Mouse (Mus musculus) layer of hippocampus, postnatal 14 days (tissue): Measurements from ENCODE around the gene Gm6685. TPM values are rescaled to one million over a fixed set of nuclear protein-coding genes. Genes with fewer than 3 reads are reported as not detected.
"Not testable (repeated sequence)": the region's sequence is repeated elsewhere in the genome, so short reads cannot be mapped to it uniquely, and the experiment has no call there.

Source experiments
- DNase-seq, 2 experiments: peaks; one replicate each; pipeline ENCODE4 v3.0.0; 2021 to 2022; ENCODE audit warnings: low spot score in 2 of 2, mixed read lengths in 1 of 2
- long read RNA-seq, 2 experiments: library from polyadenylated mRNA; stranded (forward); transcript quantifications; one replicate each; pipeline ENCODE4 v2.0.0; 2021
- total RNA-seq, 2 experiments: library from RNA; stranded (reverse); gene quantifications; 2 replicates each; pipeline ENCODE4 v1.2.3; 2021

Gm6685 gene
- 1 to 10 TPM; 5.5 to 5.6 TPM for total RNA-seq
- long read RNA-seq, experiment 1 = 0 reads
- long read RNA-seq, experiment 2 = 0 reads

- DNase-seq = not testable (repeated sequence)
These were observed at the start of gene Gm6685 for GRCm38 (mm10) chr11:28339224-28340150. Gm6685 (minus strand) TSS chr11:28339867.

GRCm38 (mm10) chr11:28375891-28376290, 36.2 kb upstream of the Gm6685 start:
- peak in 1 of 2 experiments; percentile 18 for DNase-seq

DNA sequence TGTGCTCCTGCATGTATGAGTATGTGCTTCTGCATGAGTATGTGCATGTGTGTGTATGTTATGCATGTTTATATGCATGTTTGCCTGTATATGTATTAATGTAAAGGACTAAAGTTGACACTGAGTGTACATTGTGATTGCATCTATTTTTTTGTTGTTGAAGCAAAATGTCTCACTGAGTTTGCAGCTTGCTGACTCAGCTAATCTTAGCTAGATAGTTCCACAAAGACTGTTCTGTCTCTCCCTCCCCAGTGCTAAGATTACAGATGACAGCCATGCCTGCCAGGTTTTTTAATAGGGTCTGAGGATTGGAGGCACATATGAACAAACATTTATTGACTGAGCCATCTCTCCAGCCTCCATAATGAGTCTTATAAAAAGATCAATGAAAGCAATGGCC, 35.0 kb upstream of the Gm6685 start:
- no peak for DNase-seq

- not testable (repeated sequence) for DNase-seq
These were observed 31.7 kb upstream of the Gm6685 start for GRCm38 (mm10) chr11:28371381-28371780.

GRCm38 (mm10) chr11:28365929-28366244, 26.2 kb upstream of the Gm6685 start:
- DNase-seq = no peak

DNA sequence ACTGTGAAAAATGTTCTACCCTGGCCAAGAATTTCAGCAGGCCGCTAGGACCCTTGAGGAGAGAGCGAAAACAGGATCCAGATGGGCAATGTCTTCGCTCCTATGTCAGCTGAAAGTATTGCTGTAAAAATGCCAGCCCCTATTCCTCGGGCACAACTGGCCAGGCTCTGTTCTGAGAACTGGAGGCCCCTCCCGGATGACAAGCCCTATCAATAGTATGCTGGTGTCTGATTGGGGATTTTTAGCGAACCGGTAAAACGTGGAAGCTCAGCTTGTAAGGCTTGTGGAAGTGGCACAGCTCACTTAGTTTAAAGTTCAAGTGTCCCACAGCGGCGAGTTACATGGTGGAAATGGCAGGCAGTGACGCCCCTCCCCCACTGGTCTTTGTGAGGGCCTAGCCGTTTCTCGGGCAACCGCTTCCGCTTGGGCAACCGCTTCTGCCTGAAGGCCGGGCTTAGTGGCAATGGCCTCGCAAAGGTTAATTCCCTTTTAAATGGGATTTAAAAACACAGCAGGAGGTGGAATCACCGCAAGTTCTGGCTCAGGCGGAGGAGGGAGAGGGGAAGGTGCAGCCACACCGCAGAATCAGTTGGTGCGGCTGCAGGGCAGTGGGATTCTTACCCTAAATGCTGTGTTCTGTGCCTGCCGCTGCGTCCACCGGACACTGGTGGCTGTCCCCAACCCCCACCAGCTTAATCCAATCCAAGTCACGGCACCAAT, 25.7 kb upstream of the Gm6685 start:
- peak; percentile 83 for DNase-seq

GRCm38 (mm10) chr11:28343465-28343864, 3.8 kb upstream of the Gm6685 start:
- DNase-seq = no peak

- peak in 1 of 2 experiments; percentile 34 for DNase-seq
These were observed 2.2 kb upstream of the Gm6685 start for GRCm38 (mm10) chr11:28341887-28342286.

DNA sequence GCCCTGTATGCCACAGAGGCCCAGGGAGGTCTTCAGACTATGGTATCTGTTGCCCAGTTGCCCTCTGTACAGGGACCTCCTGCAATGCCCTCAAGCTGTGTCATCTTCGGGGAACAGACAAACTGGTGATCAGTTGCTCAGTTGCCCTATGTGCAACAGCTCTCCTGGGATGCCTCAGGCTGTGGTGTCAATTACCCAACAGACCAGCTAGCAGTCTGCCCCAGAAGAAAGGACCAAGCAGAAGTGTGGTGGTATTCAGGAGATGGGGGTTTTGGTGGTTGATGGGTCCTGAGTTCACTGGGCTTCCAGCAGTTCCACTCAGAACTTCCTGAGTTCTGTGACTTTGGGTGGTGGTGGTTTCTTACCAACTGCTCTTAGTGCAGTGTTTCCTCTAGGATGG, 11.8 kb downstream of the Gm6685 start:
- DNase-seq = no peak

- no peak for DNase-seq
These were observed 26.3 kb downstream of the Gm6685 start for GRCm38 (mm10) chr11:28313396-28313795.

- no peak for DNase-seq
These were observed 31.9 kb downstream of the Gm6685 start for GRCm38 (mm10) chr11:28307723-28308122.

- DNase-seq = no peak
These were observed 49.2 kb downstream of the Gm6685 start for GRCm38 (mm10) chr11:28290440-28290839.

Other genes with a start within 250 kb of the Gm6685 start
- 100 to 1,000 TPM; 118 to 119 TPM for gene Ccdc85a, start 244.5 kb upstream of the Gm6685 start, total RNA-seq